Mouse (Mus musculus) heart, postnatal 0 days (tissue): ENCODE measurements around the gene Ctdsp1. TPM values are rescaled to one million over a fixed set of nuclear protein-coding genes. Genes with fewer than 3 reads are reported as not detected.
A peak's percentile ranks its signal among the peaks of the same experiment; 100 is the strongest.

Experiments
- ATAC-seq: fragments of 200-750 bp; cut with Nextera tagmentation; 2 replicates; pipeline ENCODE4 v1.8.0; 2017; ENCODE audit warnings: low read depth, moderate number of reproducible peaks, moderate library complexity; ENCODE audit not compliant: insufficient read depth
- DNase-seq: peaks from one replicate; pipeline ENCODE4 v3.0.0-alpha.2; 2016; ENCODE audit warnings: low spot score
- H3K27ac ChIP-seq: fragments of 300-500 bp; sonication (generic); 2 replicates; pipeline ENCODE4 v1.5.1; 2014; ENCODE audit warnings: low read depth, mild to moderate bottlenecking
- H3K27me3 ChIP-seq: fragments of 300-500 bp; sonication (generic); 2 replicates; pipeline ENCODE4 v1.6.1; 2014; ENCODE audit warnings: low read length, mixed read lengths; ENCODE audit not compliant: control insufficient read depth, insufficient read depth
- H3K36me3 ChIP-seq: fragments of 300-500 bp; sonication (generic); replicated peaks from 2 replicates; pipeline ENCODE4 v1.6.1; 2014; ENCODE audit warnings: low read length, mixed read lengths; ENCODE audit not compliant: control insufficient read depth, insufficient read depth
- H3K4me1 ChIP-seq: fragments of 300-500 bp; sonication (generic); 2 replicates; pipeline ENCODE4 v1.6.1; 2014; ENCODE audit warnings: antibody characterized with exemption; ENCODE audit not compliant: control insufficient read depth, insufficient read depth
- H3K4me2 ChIP-seq: fragments of 300-500 bp; sonication (generic); 2 replicates; pipeline ENCODE4 v1.6.1; 2014; ENCODE audit warnings: low read depth, mild to moderate bottlenecking, low read length, moderate library complexity
- H3K4me3 ChIP-seq: fragments of 300-500 bp; sonication (generic); 2 replicates; pipeline ENCODE4 v1.5.1; 2014; ENCODE audit warnings: low read depth, low read length
- H3K9ac ChIP-seq: fragments of 300-500 bp; sonication (generic); replicated peaks from 2 replicates; pipeline ENCODE4 v1.6.1; 2014; ENCODE audit warnings: low read depth, low read length, mixed read lengths
- H3K9me3 ChIP-seq: fragments of 300-500 bp; sonication (generic); replicated peaks from 2 replicates; pipeline ENCODE4 v1.6.1; 2016; ENCODE audit warnings: low read length; ENCODE audit not compliant: control insufficient read depth
- CTCF ChIP-seq: IDR thresholded peaks from 2 replicates; pipeline ENCODE4 v1.5.1; 2016; ENCODE audit warnings: antibody characterized with exemption, control low read depth, low read depth
- EP300 ChIP-seq: IDR thresholded peaks from 2 replicates; pipeline ENCODE4 v1.6.1; 2016; ENCODE audit warnings: antibody characterized with exemption, low read depth
- WGBS: fragments of 180-500 bp; shearing (Covaris S2); extraction: QIAGEN DNeasy Blood & Tissue Kit; methylation state at CpG from one replicate; pipeline ENCODE4 v1.1.7; 2014; 5-methylcytosine and 5-hydroxymethylcytosine counted together
- polyA plus RNA-seq: library from polyadenylated mRNA; unstranded; fragments of >200 nt; fragmentation: Nextera tagmentation; extraction: Ambion mirVana; gene quantifications from 2 replicates; pipeline ENCODE4 v1.2.1, GENCODE M21; 2015
- total RNA-seq: library from RNA; depleted of rRNA; stranded (reverse); fragments of >200 nt; gene quantifications from 2 replicates; pipeline ENCODE4 v1.2.3, GENCODE M21; 2014; ENCODE audit warnings: low replicate concordance

Ctdsp1 gene
- total and polyA plus RNA-seq, 2 experiments from 2014 or later, result 38.0 to 106 TPM

DNA sequence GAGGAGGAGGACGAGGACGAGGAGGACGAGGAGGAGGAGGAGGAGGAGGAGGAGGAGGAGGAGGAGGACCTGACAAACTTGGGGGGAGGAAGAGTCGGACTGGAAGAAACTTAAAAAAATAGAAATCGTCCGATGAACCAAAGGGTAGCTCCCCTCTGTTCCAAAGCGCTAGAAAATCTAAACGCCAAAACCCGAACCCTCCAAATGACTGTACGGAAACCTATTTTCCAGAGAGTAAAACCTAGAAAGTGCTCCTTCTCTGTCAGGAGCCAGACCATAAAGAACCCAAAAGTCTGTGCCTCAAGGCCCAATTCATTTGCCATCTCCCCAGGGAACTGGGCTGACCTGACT lies 5.0 kb upstream of the Ctdsp1 start:
- Histone ChIP-seq H3K36me3 (no peaks in the 10 kb centered on the region), H3K9me3 (no peaks in the 10 kb centered on the region), H3K27me3 (no peaks in the 10 kb centered on the region), H3K9ac (peak overlapping the region; percentile 69), H3K4me3 (peak overlapping the region; percentile 54), H3K4me1 (0 out of 2 replicates have a peak, but pooled peaks cover 13% of the 10 kb centered on the region), H3K4me2 (peak overlapping the region; percentile 58), H3K27ac (peak overlapping the region; percentile 98)
- WGBS, result 60% methylated on average over 7 of the region's 10 CpGs
- DNase-seq (no peak), ATAC-seq (no peak)
- TF ChIP-seq CTCF, result no peak
- TF ChIP-seq EP300, result no peak

GRCm38 (mm10) chr1:74386714-74387385 lies 4.5 kb upstream of the Ctdsp1 start:
- Histone ChIP-seq H3K9ac (peak overlapping the region; percentile 69), H3K27ac (peak overlapping the region; percentile 98), H3K27me3 (no peaks in the 10 kb centered on the region), H3K4me2 (peak overlapping the region; percentile 58), H3K9me3 (no peaks in the 10 kb centered on the region), H3K36me3 (no peaks in the 10 kb centered on the region), H3K4me3 (peak overlapping the region; percentile 54), H3K4me1 (0 out of 2 replicates have a peak, but pooled peaks cover 13% of the 10 kb centered on the region)
- peak; percentile 95 for DNase-seq
- peak; percentile 66; the same call in 1 of the 2 replicates for TF ChIP-seq EP300
- peak; percentile 49 for TF ChIP-seq CTCF
- whole genome bisulfite sequencing, result 2% methylated on average over 26 of the region's 26 CpGs
- ATAC-seq, result peak; percentile 78

GRCm38 (mm10) chr1:74387386-74387988 lies 3.8 kb upstream of the Ctdsp1 start:
- no peak for DNase-seq
- peak overlapping the region; percentile 69; the same call in 1 of the 2 replicates for H3K9ac ChIP-seq
- TF ChIP-seq EP300 (no peak), CTCF (no peak)
- H3K36me3 ChIP-seq, result no peaks in the 10 kb centered on the region
- ATAC-seq, result no peak
- H3K9me3 ChIP-seq, result no peaks in the 10 kb centered on the region
- H3K4me3 ChIP-seq, result peak overlapping the region; percentile 54
- WGBS, result 55% methylated on average over 15 of the region's 15 CpGs
- H3K4me1 ChIP-seq, result 0 out of 2 replicates have a peak, but pooled peaks cover 13% of the 10 kb centered on the region
- H3K4me2 ChIP-seq, result peak overlapping the region; percentile 58
- H3K27me3 ChIP-seq, result no peaks in the 10 kb centered on the region
- H3K27ac ChIP-seq, result peak overlapping the region; percentile 98

- no peak for TF ChIP-seq EP300
- TF ChIP-seq CTCF, result no peak
- ATAC-seq (no peak), DNase-seq (no peak)
- Histone ChIP-seq H3K4me3 (no peak overlapping the region), H3K27me3 (no peaks in the 10 kb centered on the region), H3K9me3 (no peaks in the 10 kb centered on the region), H3K4me2 (no peak overlapping the region), H3K4me1 (peaks cover 20% of the 10 kb centered on the region), H3K9ac (no peak overlapping the region), H3K36me3 (0 out of 2 replicates have a peak, but pooled peaks cover under 1% of the 10 kb centered on the region), H3K27ac (no peak overlapping the region; the same call in 1 of the 2 replicates)
- 77% methylated on average over 7 of the region's 7 CpGs for WGBS
Measured at GRCm38 (mm10) chr1:74388398-74388920, 2.9 kb upstream of the Ctdsp1 start.

DNA sequence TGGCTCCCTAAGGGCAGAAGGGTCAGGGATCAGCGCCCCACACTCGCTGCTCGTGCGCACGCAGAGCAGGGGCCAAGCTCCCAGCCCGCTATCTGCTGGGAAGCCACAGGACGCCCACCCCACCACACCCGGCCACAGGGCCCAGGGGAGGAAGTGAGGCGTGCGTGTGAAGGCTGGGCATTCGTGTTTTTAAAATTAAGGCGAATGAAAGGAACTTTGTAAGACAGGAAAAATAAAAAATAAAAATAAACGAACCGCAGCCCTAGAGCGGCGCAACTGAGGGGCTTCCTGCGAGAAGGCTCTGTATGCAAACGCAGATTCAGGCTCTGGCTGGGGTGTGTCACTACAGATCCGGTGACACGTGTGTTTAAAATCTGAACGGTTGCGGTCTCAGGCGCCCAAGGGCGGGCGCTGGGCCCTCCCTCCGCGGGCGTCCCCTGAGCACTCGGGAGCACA lies 1.4 kb upstream of the Ctdsp1 start:
- Histone ChIP-seq H3K36me3 (peaks cover 15% of the 10 kb centered on the region), H3K4me2 (peak overlapping the region; percentile 94), H3K9ac (peak overlapping the region; percentile 46), H3K4me3 (peak overlapping the region; percentile 76), H3K9me3 (no peaks in the 10 kb centered on the region), H3K27ac (peak overlapping the region; percentile 98), H3K27me3 (no peaks in the 10 kb centered on the region), H3K4me1 (peaks cover 20% of the 10 kb centered on the region)
- TF ChIP-seq EP300, result no peak
- TF ChIP-seq CTCF, result no peak
- DNase-seq (peak; percentile 52), ATAC-seq (0 out of 2 replicates have a peak, but pooled peaks have one; percentile 7)
- WGBS, result 4% methylated on average over 29 of the region's 29 CpGs
